Mouse (Mus musculus) myocyte (in vitro differentiated cells): ENCODE results near the gene Zfp747. TPM values are rescaled to one million over a fixed set of nuclear protein-coding genes. Genes with fewer than 3 reads are reported as not detected.
A peak's percentile ranks its signal among the peaks of the same experiment; 100 is the strongest.

Source experiments
- H3K27me3 ChIP-seq: one replicate; pipeline ENCODE4 v1.6.1; 2011; ENCODE audit not compliant: control insufficient read depth, insufficient read depth, insufficient read length
- H3K36me3 ChIP-seq: one replicate; pipeline ENCODE4 v1.6.1; 2011; ENCODE audit not compliant: control insufficient read depth, insufficient read depth
- H3K4me2 ChIP-seq: one replicate; pipeline ENCODE4 v1.6.1; 2011; ENCODE audit warnings: low read depth, control low read depth
- H3K4me3 ChIP-seq: one replicate; pipeline ENCODE4 v1.5.1; 2011; ENCODE audit warnings: mild to moderate bottlenecking, control low read depth, moderate library complexity
- H3K79me2 ChIP-seq: one replicate; pipeline ENCODE4 v1.6.1; 2011; ENCODE audit not compliant: control insufficient read depth, insufficient read depth
- H3ac ChIP-seq: one replicate; pipeline ENCODE4 v1.6.1; 2011; ENCODE audit not compliant: control insufficient read depth, insufficient read length
- CEBPB ChIP-seq: IDR thresholded peaks from 2 replicates; pipeline ENCODE4 v1.6.1; 2011; ENCODE audit warnings: mild to moderate bottlenecking, moderate library complexity; ENCODE audit not compliant: poor library complexity, insufficient read depth, severe bottlenecking
- E2F4 ChIP-seq: IDR thresholded peaks from one replicate; pipeline ENCODE4 v1.6.1; 2011; ENCODE audit warnings: mild to moderate bottlenecking, control low read depth, moderate library complexity; ENCODE audit not compliant: insufficient read depth
- MAX ChIP-seq: IDR thresholded peaks from one replicate; pipeline ENCODE4 v1.6.1; 2011; ENCODE audit warnings: low read depth, mild to moderate bottlenecking, control low read depth
- MYOD1 ChIP-seq, 3 experiments: IDR thresholded peaks; one replicate each; pipeline ENCODE4 v1.6.1; 2011; ENCODE audit warnings: control low read depth in 2 of 3, low read depth in 2 of 3, mild to moderate bottlenecking in 2 of 3, moderate library complexity in 1 of 3; ENCODE audit not compliant: insufficient read length in 2 of 3, control insufficient read depth in 1 of 3
- MYOG ChIP-seq, 3 experiments: IDR thresholded peaks; one replicate each; pipeline ENCODE4 v1.6.1; 2011; ENCODE audit warnings: control low read depth in 2 of 3, low read depth in 2 of 3, mild to moderate bottlenecking in 2 of 3; ENCODE audit not compliant: insufficient read length in 2 of 3, control insufficient read depth in 1 of 3, insufficient read depth in 1 of 3
- POLR2A ChIP-seq: IDR thresholded peaks from one replicate; pipeline ENCODE4 v1.6.1; 2011; ENCODE audit warnings: low read depth, mild to moderate bottlenecking, control low read depth, moderate library complexity; ENCODE audit not compliant: insufficient read length
- POLR2AphosphoS2 ChIP-seq: IDR thresholded peaks from one replicate; pipeline ENCODE4 v1.6.1; 2011; ENCODE audit warnings: low read depth, control low read depth; ENCODE audit not compliant: insufficient read length
- REST ChIP-seq: IDR thresholded peaks from one replicate; pipeline ENCODE4 v1.6.1; 2011; ENCODE audit warnings: mild to moderate bottlenecking, control low read depth, moderate library complexity; ENCODE audit not compliant: insufficient read depth, insufficient read length
- SRF ChIP-seq: IDR thresholded peaks from one replicate; pipeline ENCODE4 v1.6.1; 2011; ENCODE audit warnings: low read depth; ENCODE audit not compliant: control insufficient read depth, insufficient read length
- TCF12 ChIP-seq: IDR thresholded peaks from one replicate; pipeline ENCODE4 v1.6.1; 2011; ENCODE audit warnings: mild to moderate bottlenecking, control low read depth; ENCODE audit not compliant: poor library complexity, insufficient read depth, severe bottlenecking
- TCF3 ChIP-seq: IDR thresholded peaks from one replicate; pipeline ENCODE4 v1.6.1; 2011; ENCODE audit warnings: low read depth, control low read depth; ENCODE audit not compliant: insufficient read length
- USF1 ChIP-seq: IDR thresholded peaks from one replicate; pipeline ENCODE4 v1.6.1; 2011; ENCODE audit warnings: low read depth, mild to moderate bottlenecking, control low read depth, moderate library complexity
- polyA plus RNA-seq: library from polyadenylated mRNA; unstranded; fragments of >200 nt; fragmentation: generic; extraction: Trizol; gene quantifications from one replicate; pipeline ENCODE4 v1.2.1, GENCODE M21; 2012; ENCODE audit warnings: missing spikeins

Zfp747 gene
- polyA plus RNA-seq, 1 experiment, result 3.6 TPM

DNA sequence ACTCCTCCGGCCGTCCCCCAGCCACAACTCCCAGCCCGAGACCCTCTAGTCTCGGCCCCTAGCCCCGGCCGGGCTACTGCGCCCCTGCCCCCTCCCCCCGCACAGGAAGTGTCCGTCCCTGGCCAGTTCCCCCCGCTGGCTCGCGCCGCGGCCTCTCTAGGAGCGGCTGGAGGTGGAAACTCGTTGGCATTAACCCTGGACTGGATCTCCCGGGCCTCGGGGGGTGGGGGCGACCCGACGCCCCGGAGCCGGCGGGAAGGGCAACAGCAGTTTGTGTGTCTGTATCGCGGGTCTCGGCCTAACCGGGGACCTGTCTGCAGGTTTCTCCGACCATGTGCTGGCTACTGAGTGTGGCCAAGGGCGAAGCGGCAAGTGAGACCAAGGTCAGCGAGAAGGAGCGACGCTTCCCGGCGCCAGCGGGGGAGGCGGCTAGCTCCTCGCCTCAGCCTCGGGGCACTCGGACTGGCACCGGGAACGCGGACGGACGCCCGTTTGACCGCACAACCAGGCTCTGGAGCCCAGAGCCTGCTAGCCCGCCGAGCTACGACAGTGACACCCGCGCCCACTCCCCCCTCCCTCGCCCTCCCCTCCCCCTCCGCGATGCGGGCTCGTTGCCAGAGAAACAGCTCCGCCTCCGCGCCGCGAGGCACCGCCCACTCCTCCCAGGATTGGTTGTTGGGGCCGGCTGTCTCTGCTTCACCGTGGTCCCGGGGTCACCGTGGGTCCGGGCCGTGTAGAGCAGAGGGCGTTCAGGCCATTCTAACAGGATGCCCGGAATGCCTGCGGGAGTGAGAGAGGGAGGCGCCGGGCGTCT lies 30.1 kb downstream of the Zfp747 start, which contains the start of gene Zfp768:
TSS of gene Zfp768 (minus strand) at position 78 of the 814 bp plus-strand sequence.
- peaks cover 6% of the 10 kb centered on the region for H3K79me2 ChIP-seq
- H3K4me2 ChIP-seq, result peak within 1 kb of the TSS; percentile 92
- TF ChIP-seq MYOG (IDR thresholded peaks at IDR 0.05; ENCODE audit: control insufficient read depth in 1 of 3, insufficient read depth in 1 of 3, insufficient read length in 2 of 3, low read depth in 2 of 3) (peak in 1 of 3 experiments; percentile 51), TCF3 (no peak), POLR2A (peak; percentile 87), MYOD1 (IDR thresholded peaks at IDR 0.05; ENCODE audit: control insufficient read depth in 1 of 3, insufficient read length in 2 of 3, low read depth in 2 of 3) (no peak), USF1 (no peak), CEBPB (no peak), POLR2AphosphoS2 (peak; percentile 44), MAX (no peak)
- peak within 1 kb of the TSS; percentile 93 for H3ac ChIP-seq
- H3K27me3 ChIP-seq, result no peaks in the 10 kb centered on the region
- H3K4me3 ChIP-seq, result peak within 1 kb of the TSS; percentile 62
- H3K36me3 ChIP-seq, result no peaks in the 10 kb centered on the region

DNA sequence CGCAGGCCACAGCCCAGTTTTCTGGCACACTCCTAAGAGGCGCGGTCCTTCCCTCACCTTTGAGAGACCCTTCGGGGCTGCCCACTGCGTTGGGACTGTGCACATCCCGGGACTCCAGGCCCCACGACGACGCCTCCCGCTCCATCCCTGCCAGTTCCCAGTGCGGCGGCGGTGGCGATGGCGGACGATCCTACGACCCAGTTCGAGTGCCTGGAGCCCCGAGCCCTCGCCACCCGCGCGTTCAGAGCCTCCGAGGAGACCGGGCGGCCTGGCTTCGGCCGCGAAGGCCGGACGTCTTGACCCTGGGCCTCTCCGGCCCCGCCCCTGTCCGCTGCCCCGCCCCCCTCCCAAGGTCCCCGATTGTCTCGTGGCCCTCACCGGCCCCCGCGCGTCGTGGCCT lies 30.8 kb downstream of the Zfp747 start:
- peak overlapping the region; percentile 84 for H3K4me2 ChIP-seq
- peak overlapping the region; percentile 93 for H3ac ChIP-seq
- H3K27me3 ChIP-seq, result no peaks in the 10 kb centered on the region
- no peaks in the 10 kb centered on the region for H3K36me3 ChIP-seq
- H3K4me3 ChIP-seq, result peak overlapping the region; percentile 62
- TF ChIP-seq TCF12 (no peak), REST (no peak), SRF (no peak), TCF3 (no peak), USF1 (no peak), MYOD1 (IDR thresholded peaks at IDR 0.05; ENCODE audit: control insufficient read depth in 1 of 3, insufficient read length in 2 of 3, low read depth in 2 of 3) (peak in 1 of 3 experiments; percentile 6), POLR2A (peak; percentile 86), MYOG (IDR thresholded peaks at IDR 0.05; ENCODE audit: control insufficient read depth in 1 of 3, insufficient read depth in 1 of 3, insufficient read length in 2 of 3, low read depth in 2 of 3) (no peak), MAX (no peak), POLR2AphosphoS2 (peak; percentile 77), E2F4 (no peak), CEBPB (no peak)
- peaks cover 6% of the 10 kb centered on the region for H3K79me2 ChIP-seq

DNA sequence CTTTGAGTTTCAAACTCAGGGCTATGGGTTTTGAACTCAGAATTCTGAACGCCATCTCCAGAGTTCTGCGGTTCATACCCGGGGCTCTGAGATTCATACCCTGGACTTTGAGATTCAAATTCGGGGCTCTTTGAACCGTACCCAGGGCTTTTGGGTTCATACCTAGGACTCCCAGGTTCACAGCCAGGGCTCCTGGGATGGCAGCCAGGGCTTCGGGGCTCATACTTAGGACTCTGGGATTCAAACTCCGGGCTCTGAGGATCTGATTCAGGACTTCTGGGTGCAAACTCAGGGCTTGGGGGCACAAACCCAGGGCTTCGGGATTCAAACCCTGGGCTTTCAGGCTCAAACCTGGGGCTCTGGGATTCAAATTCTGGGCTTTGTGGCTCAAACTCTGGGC lies 31.5 kb downstream of the Zfp747 start:
- Histone ChIP-seq H3K27me3 (no peaks in the 10 kb centered on the region), H3K36me3 (no peaks in the 10 kb centered on the region), H3K4me2 (peak overlapping the region; percentile 84), H3K4me3 (peak overlapping the region; percentile 62), H3K79me2 (peaks cover 6% of the 10 kb centered on the region), H3ac (peak overlapping the region; percentile 93)
- TF ChIP-seq SRF (no peak), USF1 (no peak), MYOG (IDR thresholded peaks at IDR 0.05; ENCODE audit: control insufficient read depth in 1 of 3, insufficient read depth in 1 of 3, insufficient read length in 2 of 3, low read depth in 2 of 3) (no peak), TCF3 (no peak), POLR2AphosphoS2 (no peak), REST (no peak), CEBPB (no peak), E2F4 (no peak)

DNA sequence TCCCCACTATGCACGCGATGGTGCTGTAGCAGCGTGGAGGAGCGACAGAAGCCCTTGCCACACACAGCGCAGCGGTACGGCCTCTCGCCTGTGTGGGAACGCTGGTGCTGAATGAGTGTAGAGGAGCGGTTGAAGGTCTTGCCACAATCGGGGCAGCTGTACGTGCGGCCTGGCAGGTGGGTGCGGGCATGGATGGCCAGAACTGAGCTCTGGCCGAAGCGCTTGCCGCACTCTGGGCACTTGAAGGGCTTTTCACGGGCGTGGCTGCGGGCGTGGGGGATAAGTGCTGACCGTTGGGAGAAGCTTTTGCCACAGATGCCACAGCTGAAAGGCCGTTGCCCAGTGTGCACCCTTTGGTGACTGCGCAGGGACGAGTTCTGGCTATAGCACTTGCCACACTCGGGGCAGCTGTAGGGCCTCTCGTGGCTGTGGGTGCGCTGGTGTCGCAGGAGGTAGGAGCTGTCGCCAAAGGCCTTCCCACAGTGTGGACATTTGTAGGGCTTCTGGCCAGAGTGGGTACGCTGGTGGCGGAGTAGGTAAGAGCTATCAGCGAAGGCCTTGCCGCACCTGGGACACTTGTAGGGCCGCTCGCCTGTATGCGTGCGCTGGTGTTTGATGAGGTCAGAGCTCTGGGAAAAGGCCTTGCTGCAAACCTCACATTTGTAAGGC lies 32.4 kb downstream of the Zfp747 start:
- TF ChIP-seq MYOD1 (IDR thresholded peaks at IDR 0.05; ENCODE audit: control insufficient read depth in 1 of 3, insufficient read length in 2 of 3, low read depth in 2 of 3), result peak in 1 of 3 experiments; percentile 13
- TF ChIP-seq TCF3, result no peak
- TF ChIP-seq POLR2A, result no peak
- TF ChIP-seq MAX, result no peak
- peak in 1 of 3 experiments; percentile 4 for TF ChIP-seq MYOG (IDR thresholded peaks at IDR 0.05; ENCODE audit: control insufficient read depth in 1 of 3, insufficient read depth in 1 of 3, insufficient read length in 2 of 3, low read depth in 2 of 3)
- no peak for TF ChIP-seq CEBPB
- Histone ChIP-seq H3K27me3 (no peaks in the 10 kb centered on the region), H3K79me2 (peaks cover 6% of the 10 kb centered on the region), H3K4me3 (peak overlapping the region; percentile 62), H3K36me3 (no peaks in the 10 kb centered on the region), H3ac (no peak overlapping the region), H3K4me2 (no peak overlapping the region)
